Mouse (Mus musculus): ENCODE data around the gene Creg2. TPM values are rescaled to one million over a fixed set of nuclear protein-coding genes. Genes with fewer than 3 reads are reported as not detected.

The Creg2 gene
- polyA plus RNA-seq, 1 experiment from 2014 or later, result 0.05 TPM

- WGBS, result under 1% methylated on average over 49 of the region's 49 CpGs
Measured at GRCm38 (mm10) chr1:39577253-39577705, 74.0 kb downstream of the Creg2 start, which contains the start of gene Rnf149. Gene Rnf149 (minus strand): TSS chr1:39577405.

GRCm38 (mm10) chr1:39576431-39577243 is 74.6 kb downstream of the Creg2 start:
- peak overlapping the region; percentile 96 for H3K9ac ChIP-seq (ENCODE audit: low read length)
- H3K4me1 ChIP-seq (ENCODE audit: control insufficient read depth, insufficient read depth, low read length), result peaks cover 22% of the 10 kb centered on the region
- H3K9me3 ChIP-seq (replicated peaks; ENCODE audit: control insufficient read depth, low read length), result no peaks in the 10 kb centered on the region
- peak overlapping the region; percentile 90 for H3K4me3 ChIP-seq (ENCODE audit: low read length)
- H3K27ac ChIP-seq (ENCODE audit: low read length), result peak overlapping the region; percentile 97
- ATAC-seq (replicated peaks; ENCODE audit: extremely low read depth, insufficient read depth, low FRiP score), result peak; percentile 54
- no peaks in the 10 kb centered on the region for H3K27me3 ChIP-seq (ENCODE audit: control insufficient read depth, insufficient read depth, low read length)
- H3K4me2 ChIP-seq (ENCODE audit: low read depth, low read length), result peak overlapping the region; percentile 88
- WGBS, result under 1% methylated on average over 87 of the region's 88 CpGs
- H3K36me3 ChIP-seq (ENCODE audit: control insufficient read depth, insufficient read depth), result no peaks in the 10 kb centered on the region

More at GRCm38 (mm10) chr1:39577253-39577705, 74.0 kb downstream of the Creg2 start, which contains the start of gene Rnf149:
- peak; percentile 98 for ATAC-seq (replicated peaks; ENCODE audit: extremely low read depth, insufficient read depth, low FRiP score)
- H3K4me2 ChIP-seq (ENCODE audit: low read depth, low read length), result peak within 1 kb of the TSS; percentile 88
- H3K36me3 ChIP-seq (ENCODE audit: control insufficient read depth, insufficient read depth), result no peaks in the 10 kb centered on the region
- H3K4me3 ChIP-seq (ENCODE audit: low read length), result peak within 1 kb of the TSS; percentile 90
- H3K27me3 ChIP-seq (ENCODE audit: control insufficient read depth, insufficient read depth, low read length), result no peaks in the 10 kb centered on the region
- H3K9ac ChIP-seq (ENCODE audit: low read length), result peak within 1 kb of the TSS; percentile 96
- H3K9me3 ChIP-seq (replicated peaks; ENCODE audit: control insufficient read depth, low read length), result no peaks in the 10 kb centered on the region
- H3K4me1 ChIP-seq (ENCODE audit: control insufficient read depth, insufficient read depth, low read length), result peaks cover 21% of the 10 kb centered on the region
- peak within 1 kb of the TSS; percentile 97 for H3K27ac ChIP-seq (ENCODE audit: low read length)

GRCm38 (mm10) chr1:39575778-39576375 is 75.4 kb downstream of the Creg2 start:
- peak overlapping the region; percentile 90 for H3K4me3 ChIP-seq (ENCODE audit: low read length)
- H3K27me3 ChIP-seq (ENCODE audit: control insufficient read depth, insufficient read depth, low read length), result no peaks in the 10 kb centered on the region
- peak overlapping the region; percentile 97 for H3K27ac ChIP-seq (ENCODE audit: low read length)
- H3K4me1 ChIP-seq (ENCODE audit: control insufficient read depth, insufficient read depth, low read length), result peaks cover 26% of the 10 kb centered on the region
- ATAC-seq (replicated peaks; ENCODE audit: extremely low read depth, insufficient read depth, low FRiP score), result no peak
- peak overlapping the region; percentile 96 for H3K9ac ChIP-seq (ENCODE audit: low read length)
- WGBS, result 9% methylated on average over 8 of the region's 8 CpGs
- H3K4me2 ChIP-seq (ENCODE audit: low read depth, low read length), result peak overlapping the region; percentile 88
- H3K36me3 ChIP-seq (ENCODE audit: control insufficient read depth, insufficient read depth), result no peaks in the 10 kb centered on the region
- H3K9me3 ChIP-seq (replicated peaks; ENCODE audit: control insufficient read depth, low read length), result no peaks in the 10 kb centered on the region

GRCm38 (mm10) chr1:39573890-39574289 is 77.4 kb downstream of the Creg2 start:
- WGBS, result 70% methylated on average over 7 of the region's 7 CpGs
- no peak for ATAC-seq (replicated peaks; ENCODE audit: extremely low read depth, insufficient read depth, low FRiP score)
- H3K4me1 ChIP-seq (ENCODE audit: control insufficient read depth, insufficient read depth, low read length), result peaks cover 26% of the 10 kb centered on the region
- no peak overlapping the region for H3K4me3 ChIP-seq (ENCODE audit: low read length)
- no peak overlapping the region for H3K9ac ChIP-seq (ENCODE audit: low read length)
- no peaks in the 10 kb centered on the region for H3K27me3 ChIP-seq (ENCODE audit: control insufficient read depth, insufficient read depth, low read length)
- no peak overlapping the region for H3K4me2 ChIP-seq (ENCODE audit: low read depth, low read length)
- H3K36me3 ChIP-seq (ENCODE audit: control insufficient read depth, insufficient read depth), result no peaks in the 10 kb centered on the region
- H3K27ac ChIP-seq (ENCODE audit: low read length), result no peak overlapping the region
- H3K9me3 ChIP-seq (replicated peaks; ENCODE audit: control insufficient read depth, low read length), result no peaks in the 10 kb centered on the region

GRCm38 (mm10) chr1:39571653-39572052 is 79.6 kb downstream of the Creg2 start:
- H3K4me1 ChIP-seq (ENCODE audit: control insufficient read depth, insufficient read depth, low read length), result peaks cover 22% of the 10 kb centered on the region
- no peak overlapping the region for H3K27ac ChIP-seq (ENCODE audit: low read length)
- no peak overlapping the region for H3K4me2 ChIP-seq (ENCODE audit: low read depth, low read length)
- H3K9me3 ChIP-seq (replicated peaks; ENCODE audit: control insufficient read depth, low read length), result no peaks in the 10 kb centered on the region
- no peaks in the 10 kb centered on the region for H3K27me3 ChIP-seq (ENCODE audit: control insufficient read depth, insufficient read depth, low read length)
- no peaks in the 10 kb centered on the region for H3K36me3 ChIP-seq (ENCODE audit: control insufficient read depth, insufficient read depth)
- no peak for ATAC-seq (replicated peaks; ENCODE audit: extremely low read depth, insufficient read depth, low FRiP score)
- H3K9ac ChIP-seq (ENCODE audit: low read length), result no peak overlapping the region
- H3K4me3 ChIP-seq (ENCODE audit: low read length), result no peak overlapping the region
- 40% methylated on average over 6 of the region's 6 CpGs for WGBS

Other genes with a start within 250 kb of the Creg2 start
- gene Tbc1d8, start 172.7 kb downstream of the Creg2 start, polyA plus RNA-seq (2015; fragmentation: Nextera tagmentation; extraction: Ambion mirVana), result 10.7 and 11.2 TPM in 2 replicates
- 13.2 and 14.6 TPM in 2 replicates for gene Cnot11, start 116.5 kb downstream of the Creg2 start, polyA plus RNA-seq (2015; fragmentation: Nextera tagmentation; extraction: Ambion mirVana)
- 13.9 and 14.0 TPM in 2 replicates for gene Rnf149, start 74.1 kb downstream of the Creg2 start, polyA plus RNA-seq (2015; fragmentation: Nextera tagmentation; extraction: Ambion mirVana)
- gene Rfx8, start 69.5 kb upstream of the Creg2 start, polyA plus RNA-seq (2015; fragmentation: Nextera tagmentation; extraction: Ambion mirVana), result 0.51 and 0.68 TPM in 2 replicates
- 2.7 and 4.4 TPM in 2 replicates for gene Gm3646, start 153.9 kb upstream of the Creg2 start, polyA plus RNA-seq (2015; fragmentation: Nextera tagmentation; extraction: Ambion mirVana)
- gene Map4k4, start 249.4 kb upstream of the Creg2 start, polyA plus RNA-seq (2015; fragmentation: Nextera tagmentation; extraction: Ambion mirVana), result 14.7 and 23.8 TPM in 2 replicates